Mouse (Mus musculus) kidney, postnatal 0 days (tissue): ENCODE results near the gene Kl. TPM values are rescaled to one million over a fixed set of nuclear protein-coding genes. Genes with fewer than 3 reads are reported as not detected.
A peak's percentile ranks its signal among the peaks of the same experiment; 100 is the strongest.

Source experiments
- ATAC-seq: fragments of 200-750 bp; cut with Nextera tagmentation; replicated peaks from 2 replicates; pipeline ENCODE4 v1.8.0; 2017; ENCODE audit warnings: low read depth, moderate number of reproducible peaks, moderate TSS enrichment, moderate library complexity; ENCODE audit not compliant: low FRiP score
- DNase-seq: peaks from one replicate; pipeline ENCODE4 v3.0.0-alpha.2; 2016; ENCODE audit warnings: low spot score
- H3K27ac ChIP-seq: fragments of 300-500 bp; sonication (generic); 2 replicates; pipeline ENCODE4 v1.5.1; 2014; ENCODE audit warnings: mild to moderate bottlenecking
- H3K27me3 ChIP-seq: fragments of 300-500 bp; sonication (generic); 2 replicates; pipeline ENCODE4 v1.6.1; 2014; ENCODE audit warnings: low read length, mixed read lengths; ENCODE audit not compliant: insufficient read depth
- H3K36me3 ChIP-seq: fragments of 300-500 bp; sonication (generic); 2 replicates; pipeline ENCODE4 v1.6.1; 2014; ENCODE audit warnings: low read length, mixed read lengths; ENCODE audit not compliant: insufficient read depth
- H3K4me1 ChIP-seq: fragments of 300-500 bp; sonication (generic); replicated peaks from 2 replicates; pipeline ENCODE4 v1.6.1; 2014; ENCODE audit warnings: antibody characterized with exemption, low read length, mixed read lengths; ENCODE audit not compliant: insufficient read depth
- H3K4me2 ChIP-seq: fragments of 300-500 bp; sonication (generic); 2 replicates; pipeline ENCODE4 v1.6.1; 2014; ENCODE audit warnings: mild to moderate bottlenecking, low read length, moderate library complexity, mixed read lengths
- H3K4me3 ChIP-seq: fragments of 300-500 bp; sonication (generic); replicated peaks from 2 replicates; pipeline ENCODE4 v1.5.1; 2014; ENCODE audit warnings: low read depth, low read length
- H3K9ac ChIP-seq: fragments of 300-500 bp; sonication (generic); 2 replicates; pipeline ENCODE4 v1.6.1; 2014; ENCODE audit warnings: low read depth, low read length
- H3K9me3 ChIP-seq: fragments of 300-500 bp; sonication (generic); replicated peaks from 2 replicates; pipeline ENCODE4 v1.6.1; 2016; ENCODE audit warnings: low read length, inconsistent platforms, mixed read lengths
- CTCF ChIP-seq: IDR thresholded peaks from 2 replicates; pipeline ENCODE4 v1.5.1; 2016; ENCODE audit warnings: antibody characterized with exemption, low read depth, mild to moderate bottlenecking, moderate library complexity
- WGBS: fragments of 180-500 bp; shearing (Covaris S2); extraction: QIAGEN DNeasy Blood & Tissue Kit; methylation state at CpG from one replicate; pipeline ENCODE4 v1.1.7; 2014; 5-methylcytosine and 5-hydroxymethylcytosine counted together
- polyA plus RNA-seq: library from polyadenylated mRNA; unstranded; fragments of >200 nt; fragmentation: Nextera tagmentation; extraction: Ambion mirVana; gene quantifications from 2 replicates; pipeline ENCODE4 v1.2.1, GENCODE M21; 2015

Gene Kl
- polyA plus RNA-seq, 1 experiment from 2014 or later, result 65.5 TPM

- DNase-seq (no peak), ATAC-seq (no peak)
- H3K36me3 ChIP-seq, result no peaks in the 10 kb centered on the region
- H3K9me3 ChIP-seq, result no peaks in the 10 kb centered on the region
- H3K4me1 ChIP-seq, result no peaks in the 10 kb centered on the region
- H3K27me3 ChIP-seq, result no peaks in the 10 kb centered on the region
- TF ChIP-seq CTCF, result no peak
- H3K27ac ChIP-seq, result no peak overlapping the region
- H3K4me3 ChIP-seq, result no peak overlapping the region
- H3K9ac ChIP-seq, result no peak overlapping the region
- no peak overlapping the region for H3K4me2 ChIP-seq
- 95% methylated on average over 7 of the region's 7 CpGs for WGBS
Measured at GRCm38 (mm10) chr5:150994096-150994495, 41.7 kb downstream of the Kl start.

- ATAC-seq, result peak; percentile 79
Measured at GRCm38 (mm10) chr5:150996586-150996985, 44.2 kb downstream of the Kl start.

GRCm38 (mm10) chr5:151001111-151001510 is 48.7 kb downstream of the Kl start:
- H3K9me3 ChIP-seq, result no peaks in the 10 kb centered on the region
- no peak for DNase-seq
- no peak overlapping the region for H3K9ac ChIP-seq
- no peak overlapping the region for H3K27ac ChIP-seq
- no peak for ATAC-seq
- no peak overlapping the region for H3K4me3 ChIP-seq
- no peaks in the 10 kb centered on the region for H3K36me3 ChIP-seq
- H3K4me2 ChIP-seq, result no peak overlapping the region
- H3K27me3 ChIP-seq, result no peaks in the 10 kb centered on the region
- TF ChIP-seq CTCF, result no peak
- H3K4me1 ChIP-seq, result no peaks in the 10 kb centered on the region
- 92% methylated on average over 7 of the region's 7 CpGs for WGBS

More at GRCm38 (mm10) chr5:150996586-150996985, 44.2 kb downstream of the Kl start:
- H3K9me3 ChIP-seq, result no peaks in the 10 kb centered on the region
- 60% methylated on average over 2 of the region's 2 CpGs for WGBS
- TF ChIP-seq CTCF, result no peak
- H3K4me2 ChIP-seq, result no peak overlapping the region
- H3K4me1 ChIP-seq, result no peaks in the 10 kb centered on the region
- H3K27me3 ChIP-seq, result no peaks in the 10 kb centered on the region
- no peak overlapping the region for H3K27ac ChIP-seq
- no peak overlapping the region for H3K9ac ChIP-seq
- no peak overlapping the region for H3K4me3 ChIP-seq
- H3K36me3 ChIP-seq, result no peaks in the 10 kb centered on the region
- DNase-seq, result no peak

- Histone ChIP-seq H3K4me1 (no peaks in the 10 kb centered on the region), H3K9me3 (no peaks in the 10 kb centered on the region), H3K9ac (no peak overlapping the region), H3K4me2 (no peak overlapping the region), H3K4me3 (no peak overlapping the region), H3K36me3 (no peaks in the 10 kb centered on the region), H3K27ac (no peak overlapping the region), H3K27me3 (no peaks in the 10 kb centered on the region)
- DNase-seq (no peak), ATAC-seq (no peak)
- whole genome bisulfite sequencing, result 98% methylated on average over 4 of the region's 4 CpGs
- no peak for TF ChIP-seq CTCF
Measured at GRCm38 (mm10) chr5:151002051-151002450, 49.6 kb downstream of the Kl start.

- H3K9me3 ChIP-seq, result no peaks in the 10 kb centered on the region
- DNase-seq, result no peak
- no peak for ATAC-seq
- H3K27ac ChIP-seq, result no peak overlapping the region
- no peaks in the 10 kb centered on the region for H3K4me1 ChIP-seq
- WGBS, result 32% methylated on average over 1 of the region's 1 CpGs
- no peak overlapping the region for H3K4me3 ChIP-seq
- no peak for TF ChIP-seq CTCF
- H3K4me2 ChIP-seq, result no peak overlapping the region
- H3K36me3 ChIP-seq, result no peaks in the 10 kb centered on the region
- H3K27me3 ChIP-seq, result no peaks in the 10 kb centered on the region
- no peak overlapping the region for H3K9ac ChIP-seq
Measured at GRCm38 (mm10) chr5:151004216-151004755, 51.9 kb downstream of the Kl start.

- Histone ChIP-seq H3K4me1 (peaks cover 9% of the 10 kb centered on the region; the same call in 1 of the 2 replicates), H3K9me3 (no peaks in the 10 kb centered on the region), H3K27ac (no peak overlapping the region), H3K4me2 (no peak overlapping the region), H3K4me3 (no peak overlapping the region), H3K36me3 (no peaks in the 10 kb centered on the region), H3K9ac (no peak overlapping the region), H3K27me3 (no peaks in the 10 kb centered on the region)
- 0 out of 2 replicates have a peak, but pooled peaks have one; percentile 54 for ATAC-seq
- TF ChIP-seq CTCF, result no peak
- no peak for DNase-seq
- WGBS, result 62% methylated on average over 5 of the region's 5 CpGs
Measured at GRCm38 (mm10) chr5:151018450-151018849, 66.0 kb downstream of the Kl start.

- Histone ChIP-seq H3K9me3 (no peaks in the 10 kb centered on the region), H3K27ac (no peak overlapping the region), H3K9ac (no peak overlapping the region), H3K27me3 (no peaks in the 10 kb centered on the region), H3K4me1 (peaks cover 12% of the 10 kb centered on the region; the same call in 1 of the 2 replicates), H3K36me3 (no peaks in the 10 kb centered on the region), H3K4me2 (no peak overlapping the region), H3K4me3 (no peak overlapping the region)
- WGBS, result 53% methylated on average over 5 of the region's 5 CpGs
- DNase-seq (no peak), ATAC-seq (no peak)
- TF ChIP-seq CTCF, result no peak
Measured at GRCm38 (mm10) chr5:151018959-151019358, 66.6 kb downstream of the Kl start.
